Mouse (Mus musculus) hindbrain, embryonic 15.5 days (tissue): Measurements from ENCODE around the gene Itga10. TPM values are rescaled to one million over a fixed set of nuclear protein-coding genes. Genes with fewer than 3 reads are reported as not detected.
"Not testable (repeated sequence)": the region's sequence is repeated elsewhere in the genome, so short reads cannot be mapped to it uniquely, and the experiment has no call there.

Source experiments
- ATAC-seq: fragments of 200-750 bp; cut with Nextera tagmentation; 2 replicates; pipeline ENCODE4 v1.8.0; 2017; ENCODE audit warnings: low read depth, moderate number of reproducible peaks, moderate TSS enrichment; ENCODE audit not compliant: low FRiP score
- H3K27ac ChIP-seq: fragments of 300-500 bp; sonication (generic); replicated peaks from 2 replicates; pipeline ENCODE4 v1.5.1; 2015; ENCODE audit warnings: mild to moderate bottlenecking, inconsistent platforms
- H3K27me3 ChIP-seq: fragments of 300-500 bp; sonication (generic); 2 replicates; pipeline ENCODE4 v1.6.1; 2015; ENCODE audit warnings: control low read depth, inconsistent platforms
- H3K36me3 ChIP-seq: fragments of 300-500 bp; sonication (generic); 2 replicates; pipeline ENCODE4 v1.6.1; 2015; ENCODE audit warnings: control low read depth, inconsistent platforms
- H3K4me1 ChIP-seq: fragments of 300-500 bp; sonication (generic); replicated peaks from 2 replicates; pipeline ENCODE4 v1.6.1; 2015; ENCODE audit warnings: control low read depth, inconsistent platforms
- H3K4me2 ChIP-seq: fragments of 300-500 bp; sonication (generic); 2 replicates; pipeline ENCODE4 v1.6.1; 2015; ENCODE audit warnings: moderate library complexity, mild to moderate bottlenecking, inconsistent platforms
- H3K4me3 ChIP-seq: fragments of 300-500 bp; sonication (generic); 2 replicates; pipeline ENCODE4 v1.5.1; 2015; ENCODE audit warnings: mild to moderate bottlenecking, inconsistent platforms
- H3K9ac ChIP-seq: fragments of 300-500 bp; sonication (generic); 2 replicates; pipeline ENCODE4 v1.6.1; 2015; ENCODE audit warnings: inconsistent platforms
- H3K9me3 ChIP-seq: fragments of 300-500 bp; sonication (generic); 2 replicates; pipeline ENCODE4 v1.6.1; 2016; ENCODE audit warnings: control low read depth, inconsistent platforms
- WGBS: fragments of 180-500 bp; shearing (Covaris S2); methylation state at CpG from one replicate; pipeline ENCODE4 v1.1.7; 2015; 5-methylcytosine and 5-hydroxymethylcytosine counted together
- polyA plus RNA-seq: library from polyadenylated mRNA; unstranded; fragments of >200 nt; fragmentation: Nextera tagmentation; extraction: Ambion mirVana; gene quantifications from 2 replicates; pipeline ENCODE4 v1.2.1, GENCODE M21; 2015

The Itga10 gene
- polyA plus RNA-seq, 1 experiment from 2014 or later = 1.1 TPM

GRCm38 (mm10) chr3:96635906-96636305 is 9.5 kb upstream of the Itga10 start:
- Histone ChIP-seq H3K9me3 (no peaks in the 10 kb centered on the region), H3K4me1 (peaks cover 25% of the 10 kb centered on the region), H3K4me2 (peak overlapping the region; percentile 93), H3K27ac (peak overlapping the region; percentile 85), H3K27me3 (no peaks in the 10 kb centered on the region), H3K36me3 (peaks cover 39% of the 10 kb centered on the region), H3K9ac (peak overlapping the region; percentile 93), H3K4me3 (peak overlapping the region; percentile 83)
- no peak for ATAC-seq
- WGBS = 10% methylated on average over 15 of the region's 15 CpGs

GRCm38 (mm10) chr3:96636448-96636847 is 8.9 kb upstream of the Itga10 start:
- H3K27me3 ChIP-seq = no peaks in the 10 kb centered on the region

DNA sequence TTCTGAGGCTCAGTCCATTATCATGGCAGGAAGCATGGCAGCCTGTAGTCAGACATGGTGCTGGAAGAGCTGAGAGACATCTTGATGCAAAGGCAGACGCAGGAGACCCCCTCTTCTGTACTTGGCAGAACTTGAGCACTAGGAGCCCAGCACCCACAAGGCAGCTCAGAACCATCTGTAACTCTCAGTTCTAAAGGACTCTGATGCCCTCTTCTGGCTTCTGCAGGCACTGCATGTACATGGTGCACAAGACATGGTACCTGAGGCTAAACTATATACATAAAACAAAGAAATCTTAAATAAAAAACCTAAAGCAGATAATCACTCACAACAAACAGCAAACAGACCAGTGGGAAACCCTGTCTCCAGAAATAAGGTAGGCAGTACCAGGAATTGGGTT is 6.2 kb upstream of the Itga10 start:
- 96% methylated on average over 1 of the region's 1 CpGs for WGBS
- ATAC-seq = no peak
- H3K4me3 ChIP-seq = no peak overlapping the region
- no peaks in the 10 kb centered on the region for H3K27me3 ChIP-seq
- H3K36me3 ChIP-seq = peaks cover 30% of the 10 kb centered on the region
- no peak overlapping the region for H3K9ac ChIP-seq
- H3K4me1 ChIP-seq = peaks cover 18% of the 10 kb centered on the region
- H3K9me3 ChIP-seq = no peaks in the 10 kb centered on the region
- H3K27ac ChIP-seq = no peak overlapping the region
- no peak overlapping the region for H3K4me2 ChIP-seq

More at GRCm38 (mm10) chr3:96636448-96636847, 8.9 kb upstream of the Itga10 start:
- peaks cover 20% of the 10 kb centered on the region for H3K4me1 ChIP-seq
- H3K9ac ChIP-seq = peak overlapping the region; percentile 93
- H3K4me3 ChIP-seq = peak overlapping the region; percentile 83
- ATAC-seq = no peak
- no peak overlapping the region for H3K27ac ChIP-seq
- peaks cover 34% of the 10 kb centered on the region for H3K36me3 ChIP-seq
- WGBS = 65% methylated on average over 11 of the region's 11 CpGs
- H3K9me3 ChIP-seq = no peaks in the 10 kb centered on the region
- peak overlapping the region; percentile 93 for H3K4me2 ChIP-seq

GRCm38 (mm10) chr3:96647365-96647764 is 2.0 kb downstream of the Itga10 start:
- H3K36me3 ChIP-seq = peaks cover 13% of the 10 kb centered on the region
- no peak overlapping the region for H3K4me3 ChIP-seq
- H3K4me2 ChIP-seq = no peak overlapping the region
- H3K9me3 ChIP-seq = no peaks in the 10 kb centered on the region
- WGBS = 81% methylated on average over 3 of the region's 3 CpGs
- ATAC-seq = no peak
- no peak overlapping the region for H3K9ac ChIP-seq
- no peak overlapping the region for H3K27ac ChIP-seq
- no peaks in the 10 kb centered on the region for H3K27me3 ChIP-seq
- no peaks in the 10 kb centered on the region for H3K4me1 ChIP-seq

DNA sequence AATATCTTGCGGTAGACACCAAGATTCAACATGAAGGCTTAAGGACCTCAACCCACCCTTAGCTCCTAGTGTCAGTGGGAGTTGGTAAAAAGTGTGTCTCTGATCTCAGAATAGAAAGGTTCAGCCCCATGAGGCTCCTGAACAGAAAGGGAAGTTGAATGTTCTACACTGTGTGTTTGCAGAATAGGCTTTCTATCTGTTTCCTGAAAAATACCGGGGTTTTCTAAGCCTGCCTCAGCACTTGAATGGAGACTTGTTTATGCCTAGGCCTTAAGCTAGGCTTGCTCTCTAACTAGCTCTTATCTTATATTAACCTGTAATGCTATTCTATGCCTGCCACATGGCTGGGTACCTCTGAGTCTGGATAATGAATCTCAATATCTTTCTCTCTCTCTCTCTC is 15.5 kb downstream of the Itga10 start:
- Histone ChIP-seq H3K36me3 (no peaks in the 10 kb centered on the region), H3K27ac (no peak overlapping the region), H3K27me3 (no peaks in the 10 kb centered on the region), H3K9ac (no peak overlapping the region), H3K4me2 (no peak overlapping the region), H3K4me3 (no peak overlapping the region), H3K9me3 (no peaks in the 10 kb centered on the region), H3K4me1 (peaks cover 18% of the 10 kb centered on the region)
- WGBS = 94% methylated on average over 2 of the region's 2 CpGs
- no peak for ATAC-seq

DNA sequence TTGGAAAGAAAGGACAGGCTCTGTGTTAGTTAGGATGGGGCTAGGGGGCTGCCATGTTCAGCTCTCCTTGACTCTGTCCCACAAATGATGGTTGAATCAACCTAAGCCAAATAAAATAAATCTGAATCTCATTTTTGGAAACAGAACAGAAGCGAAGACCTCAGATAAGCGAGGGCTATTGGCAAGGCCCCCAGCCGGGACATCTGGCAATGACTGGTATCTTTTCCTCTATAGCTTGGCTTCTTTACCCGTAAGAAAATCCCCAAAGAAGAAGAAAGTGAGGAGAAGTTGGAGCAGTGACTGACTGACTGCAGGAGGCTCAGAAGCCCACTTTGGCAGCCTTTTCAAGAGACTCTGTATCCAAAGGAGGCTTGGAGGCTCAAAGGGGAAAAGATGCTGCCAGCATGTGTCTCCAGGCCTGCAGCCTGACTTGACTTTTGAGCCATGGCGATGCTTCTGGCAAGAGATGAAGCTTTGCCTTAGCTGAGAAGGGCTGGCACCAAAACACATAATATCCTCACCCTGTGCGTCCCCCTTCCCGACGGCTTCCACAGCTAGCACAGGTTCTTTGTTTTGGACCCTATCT is 17.4 kb downstream of the Itga10 start:
- H3K4me3 ChIP-seq = peak overlapping the region; percentile 34
- H3K9me3 ChIP-seq = no peaks in the 10 kb centered on the region
- 47% methylated on average over 8 of the region's 8 CpGs for WGBS
- peak overlapping the region; percentile 64 for H3K27ac ChIP-seq
- H3K36me3 ChIP-seq = no peaks in the 10 kb centered on the region
- no peaks in the 10 kb centered on the region for H3K27me3 ChIP-seq
- H3K9ac ChIP-seq = no peak overlapping the region; the same call in 1 of the 2 replicates
- peak overlapping the region; percentile 67 for H3K4me2 ChIP-seq
- peaks cover 18% of the 10 kb centered on the region for H3K4me1 ChIP-seq
- ATAC-seq = 0 out of 2 replicates have a peak, but pooled peaks have one; percentile 4

- WGBS = 5% methylated on average over 15 of the region's 18 CpGs
- Histone ChIP-seq H3K9ac (peak overlapping the region; percentile 35), H3K36me3 (no peaks in the 10 kb centered on the region), H3K4me2 (peak overlapping the region; percentile 67), H3K4me3 (peak overlapping the region; percentile 34), H3K9me3 (no peaks in the 10 kb centered on the region), H3K27me3 (no peaks in the 10 kb centered on the region), H3K4me1 (peaks cover 18% of the 10 kb centered on the region), H3K27ac (peak overlapping the region; percentile 64)
- peak; percentile 88 for ATAC-seq
Measured at GRCm38 (mm10) chr3:96663432-96664239, 18.3 kb downstream of the Itga10 start.

GRCm38 (mm10) chr3:96665732-96666363 is 20.5 kb downstream of the Itga10 start:
- H3K4me2 ChIP-seq, H3K4me3 ChIP-seq, H3K9me3 ChIP-seq, H3K9ac ChIP-seq, H3K36me3 ChIP-seq, H3K27ac ChIP-seq, ATAC-seq, H3K27me3 ChIP-seq: not testable (repeated sequence)
- peaks cover 24% of the 10 kb centered on the region for H3K4me1 ChIP-seq
- WGBS = 88% methylated on average over 7 of the region's 7 CpGs

DNA sequence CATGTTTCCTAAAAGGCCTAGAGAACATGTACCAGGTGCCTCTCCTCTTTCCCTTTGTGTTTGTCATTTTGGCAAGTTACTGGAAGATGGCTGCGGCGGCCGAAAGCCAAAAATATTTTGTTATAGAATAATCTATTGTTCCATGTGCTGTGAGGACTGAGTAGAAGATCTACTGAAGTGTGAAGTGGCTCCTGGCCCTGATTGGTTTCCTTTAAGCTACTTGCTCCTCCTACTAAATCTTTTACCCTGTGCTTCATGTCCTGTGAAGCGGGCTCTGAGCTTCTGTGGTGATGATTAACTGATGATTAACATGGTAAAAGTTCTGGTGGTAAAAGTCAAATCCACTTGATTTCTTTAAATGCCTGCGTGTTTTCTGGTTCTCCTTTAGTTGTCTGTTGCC is 21.5 kb downstream of the Itga10 start:
- H3K4me2 ChIP-seq = no peak overlapping the region
- 93% methylated on average over 5 of the region's 5 CpGs for WGBS
- H3K9me3 ChIP-seq = no peaks in the 10 kb centered on the region
- no peak for ATAC-seq
- H3K9ac ChIP-seq = no peak overlapping the region
- H3K36me3 ChIP-seq = no peaks in the 10 kb centered on the region
- H3K4me3 ChIP-seq = no peak overlapping the region
- H3K27me3 ChIP-seq = 0 out of 2 replicates have a peak, but pooled peaks cover 4% of the 10 kb centered on the region
- peaks cover 24% of the 10 kb centered on the region for H3K4me1 ChIP-seq
- no peak overlapping the region for H3K27ac ChIP-seq

GRCm38 (mm10) chr3:96667316-96667715 is 21.9 kb downstream of the Itga10 start:
- Histone ChIP-seq H3K4me3 (no peak overlapping the region), H3K4me2 (no peak overlapping the region), H3K36me3 (no peaks in the 10 kb centered on the region), H3K9ac (no peak overlapping the region), H3K27me3 (0 out of 2 replicates have a peak, but pooled peaks cover 4% of the 10 kb centered on the region), H3K9me3 (no peaks in the 10 kb centered on the region), H3K4me1 (peaks cover 24% of the 10 kb centered on the region), H3K27ac (no peak overlapping the region)
- ATAC-seq = no peak
- WGBS = 40% methylated on average over 1 of the region's 1 CpGs

DNA sequence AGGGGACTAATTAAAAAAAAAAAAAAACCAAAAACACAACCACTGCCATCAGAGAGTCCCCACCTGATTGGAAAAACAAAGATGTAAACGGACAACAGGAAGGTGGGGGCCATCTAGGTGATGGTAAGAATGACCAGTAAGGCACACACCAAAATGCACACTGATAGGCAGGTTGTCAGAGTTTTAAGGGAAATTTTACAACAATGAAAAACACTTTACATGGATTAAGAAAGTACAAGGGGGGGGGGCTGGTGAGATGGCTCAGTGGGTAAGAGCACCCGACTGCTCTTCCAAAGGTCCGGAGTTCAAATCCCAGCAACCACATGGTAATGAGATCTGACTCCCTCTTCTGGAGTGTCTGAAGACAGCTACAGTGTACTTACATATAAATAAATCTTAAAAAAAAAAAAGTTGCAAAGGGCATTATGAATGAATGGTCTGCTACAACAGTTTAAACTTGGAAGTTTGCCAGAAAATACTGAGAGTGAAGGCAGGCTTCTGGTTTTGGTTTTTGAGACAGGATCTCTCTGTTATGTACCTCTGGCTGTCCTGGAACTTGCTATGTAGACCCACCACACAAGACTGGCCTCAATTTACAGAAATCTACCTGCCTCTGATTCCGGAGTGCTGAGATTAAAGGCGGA is 23.2 kb downstream of the Itga10 start:
- H3K27ac ChIP-seq = no peak overlapping the region
- no peak overlapping the region for H3K9ac ChIP-seq
- no peak for ATAC-seq
- no peak overlapping the region for H3K4me3 ChIP-seq
- no peaks in the 10 kb centered on the region for H3K9me3 ChIP-seq
- WGBS = 97% methylated on average over 5 of the region's 5 CpGs
- peaks cover 13% of the 10 kb centered on the region for H3K4me1 ChIP-seq
- 0 out of 2 replicates have a peak, but pooled peaks cover 4% of the 10 kb centered on the region for H3K27me3 ChIP-seq
- H3K36me3 ChIP-seq = no peaks in the 10 kb centered on the region
- H3K4me2 ChIP-seq = no peak overlapping the region
